Mouse (Mus musculus) heart, postnatal 14 days (tissue): ENCODE measurements around the gene Ung. TPM values are rescaled to one million over a fixed set of nuclear protein-coding genes. Genes with fewer than 3 reads are reported as not detected.
A peak's percentile ranks its signal among the peaks of the same experiment; 100 is the strongest.

ENCODE experiments used
- DNase-seq, 2 experiments: peaks; one replicate each; pipeline ENCODE4 v3.0.0; 2021 to 2022
- intact Hi-C: fragments of 180-260 bp; cut with DNase I; formaldehyde crosslinking; loops from one replicate; pipeline ENCODE4 v1.15.1; 2025
- total RNA-seq, 2 experiments: library from RNA; stranded (reverse); gene quantifications; 2 replicates each; pipeline ENCODE4 v1.2.3; 2021

Ung gene
- total RNA-seq, 2 experiments from 2014 or later, result 24.1 to 26.9 TPM

DNA sequence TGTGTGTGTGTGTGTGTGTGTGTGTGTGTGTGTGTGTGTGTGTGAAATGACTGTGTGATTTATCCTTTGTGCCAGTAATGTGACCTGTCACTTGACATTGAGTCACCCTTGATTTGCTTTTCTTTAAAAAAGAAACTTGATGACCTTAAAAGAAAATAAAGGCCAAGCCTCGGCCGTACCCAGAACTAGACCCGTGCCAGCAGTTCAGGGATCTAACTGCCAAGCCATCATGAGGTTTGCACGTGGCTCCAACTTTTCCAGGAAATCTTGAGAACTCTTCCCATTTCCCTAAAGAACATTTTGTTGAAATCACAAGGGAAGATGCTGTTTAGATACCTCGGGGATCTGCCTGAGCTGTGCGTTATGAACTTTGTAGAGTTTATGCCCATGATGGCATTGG lies 31.2 kb downstream of the Ung start:
- intact Hi-C loops, result no loop called here
- DNase-seq, result no peak

DNA sequence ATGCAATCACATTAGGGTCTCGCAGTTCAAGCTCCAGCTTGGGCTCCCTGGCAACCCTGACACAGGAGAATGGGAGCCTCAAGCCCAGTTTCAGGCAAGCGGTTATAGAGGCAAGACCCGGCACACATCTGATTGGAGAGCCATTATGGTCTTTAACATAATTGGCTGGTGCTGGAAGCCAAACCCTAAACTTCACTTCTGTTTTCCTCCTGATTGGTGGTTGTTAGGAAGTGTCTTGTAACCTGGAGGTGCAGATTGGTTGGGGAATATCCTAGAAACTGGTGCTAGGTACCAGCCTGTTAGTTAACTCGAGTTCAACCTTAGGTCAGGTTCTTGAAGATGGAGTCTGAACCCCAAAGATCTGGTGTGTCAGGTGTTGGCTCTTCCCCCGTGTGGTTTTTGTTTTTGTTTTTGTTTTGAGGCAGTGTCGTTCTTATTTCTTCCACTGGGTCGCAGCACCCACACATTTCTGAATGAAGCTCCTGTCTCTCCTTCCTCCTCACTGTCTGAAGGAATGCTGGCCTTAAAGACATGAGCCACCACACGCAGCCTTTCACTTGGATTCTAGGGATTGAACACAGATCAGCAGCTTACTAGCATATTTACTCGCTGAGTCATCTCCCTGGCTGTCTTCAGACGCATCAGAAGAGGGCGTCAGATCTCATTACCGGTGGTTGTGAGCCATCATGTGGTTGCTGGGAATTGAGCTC lies 32.1 kb downstream of the Ung start:
- intact Hi-C loops, result no loop called here
- DNase-seq, result no peak

DNA sequence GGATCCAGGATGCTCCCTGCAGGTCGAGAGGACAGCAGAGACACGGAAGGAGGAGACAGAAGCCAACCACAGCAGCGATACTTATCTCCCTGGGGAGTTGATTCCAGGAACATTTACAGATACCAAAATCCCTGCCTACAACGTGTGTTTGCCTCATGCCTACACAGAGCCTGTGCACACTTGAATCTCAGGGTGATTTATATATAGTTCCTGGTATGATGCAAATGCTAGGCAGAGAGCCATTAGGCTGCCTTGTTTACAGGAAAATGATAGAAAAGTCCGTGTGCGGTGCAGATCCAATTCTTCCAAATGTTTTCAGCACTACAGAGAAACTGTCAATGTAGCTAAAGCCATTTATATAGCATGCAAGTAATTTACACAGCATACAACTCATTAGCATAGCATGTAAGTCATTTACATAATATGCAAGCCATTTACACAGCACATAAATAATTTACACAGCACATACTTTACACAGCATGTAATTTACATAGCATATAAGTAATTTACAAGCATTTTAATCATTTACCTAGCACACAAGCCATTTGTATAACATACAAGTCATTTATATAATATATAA lies 33.0 kb downstream of the Ung start:
- no peak for DNase-seq
- intact Hi-C loops, result no loop called here

DNA sequence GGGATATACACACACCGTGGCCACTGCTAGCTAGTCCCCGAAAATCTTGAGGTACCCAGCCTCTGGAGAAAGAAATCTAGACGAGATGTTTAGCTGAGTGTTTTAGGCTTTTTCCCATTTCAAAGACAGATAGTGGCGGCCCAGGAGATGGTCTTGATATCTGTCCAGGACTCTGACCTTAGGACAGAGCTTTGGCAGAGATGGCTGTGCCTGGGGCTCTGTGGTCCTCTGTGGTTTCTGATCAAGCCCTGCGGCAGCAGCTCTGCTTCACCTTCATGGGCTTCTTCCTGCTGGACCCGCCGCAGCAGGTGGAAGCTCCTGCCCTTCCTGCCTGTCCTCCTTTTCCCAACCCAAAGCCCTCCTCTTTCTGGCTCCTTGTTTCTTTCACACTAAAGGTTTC lies 40.2 kb downstream of the Ung start:
- intact Hi-C loops, result no loop called here
- no peak for DNase-seq

DNA sequence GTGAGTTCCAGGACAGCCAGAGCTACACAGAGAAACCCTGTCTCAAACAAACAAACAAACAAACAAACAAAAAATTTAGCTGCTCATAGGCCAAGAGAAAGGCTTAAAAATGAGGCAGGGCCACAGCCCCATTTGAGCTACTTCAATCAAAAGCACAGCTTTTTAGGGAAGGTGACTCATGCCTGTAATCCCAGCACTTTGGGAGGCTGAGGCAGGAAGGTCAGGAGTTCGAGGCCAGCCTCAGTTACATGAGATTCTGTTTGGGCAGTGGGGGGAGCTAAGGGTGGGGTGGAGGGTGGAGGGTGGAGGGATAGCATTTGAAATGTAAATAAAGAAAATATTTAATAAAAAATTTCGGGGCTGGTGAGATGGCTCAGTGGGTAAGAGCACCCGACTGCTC lies 42.8 kb downstream of the Ung start:
- no peak for DNase-seq
- intact Hi-C loops, result no loop called here

DNA sequence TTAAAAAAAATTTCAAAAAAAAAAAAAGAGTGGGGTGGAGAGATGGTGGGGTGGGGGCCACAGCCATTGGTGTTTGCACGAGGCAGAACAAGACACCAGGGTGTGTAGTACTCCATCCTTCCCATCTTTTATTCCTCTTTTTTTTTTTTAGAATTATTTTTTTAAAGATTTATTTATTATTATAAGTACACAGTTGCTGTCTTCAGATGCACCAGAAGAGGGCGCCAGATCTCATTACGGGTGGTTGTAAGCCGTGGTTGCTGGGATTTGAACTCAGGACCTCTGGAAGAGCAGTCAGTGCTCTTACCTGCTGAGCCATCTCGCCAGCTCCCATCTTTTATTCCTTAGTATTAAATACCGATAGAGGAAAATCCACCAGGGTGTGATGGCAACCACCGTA lies 43.3 kb downstream of the Ung start:
- no peak for DNase-seq
- intact Hi-C loops, result no loop called here

DNA sequence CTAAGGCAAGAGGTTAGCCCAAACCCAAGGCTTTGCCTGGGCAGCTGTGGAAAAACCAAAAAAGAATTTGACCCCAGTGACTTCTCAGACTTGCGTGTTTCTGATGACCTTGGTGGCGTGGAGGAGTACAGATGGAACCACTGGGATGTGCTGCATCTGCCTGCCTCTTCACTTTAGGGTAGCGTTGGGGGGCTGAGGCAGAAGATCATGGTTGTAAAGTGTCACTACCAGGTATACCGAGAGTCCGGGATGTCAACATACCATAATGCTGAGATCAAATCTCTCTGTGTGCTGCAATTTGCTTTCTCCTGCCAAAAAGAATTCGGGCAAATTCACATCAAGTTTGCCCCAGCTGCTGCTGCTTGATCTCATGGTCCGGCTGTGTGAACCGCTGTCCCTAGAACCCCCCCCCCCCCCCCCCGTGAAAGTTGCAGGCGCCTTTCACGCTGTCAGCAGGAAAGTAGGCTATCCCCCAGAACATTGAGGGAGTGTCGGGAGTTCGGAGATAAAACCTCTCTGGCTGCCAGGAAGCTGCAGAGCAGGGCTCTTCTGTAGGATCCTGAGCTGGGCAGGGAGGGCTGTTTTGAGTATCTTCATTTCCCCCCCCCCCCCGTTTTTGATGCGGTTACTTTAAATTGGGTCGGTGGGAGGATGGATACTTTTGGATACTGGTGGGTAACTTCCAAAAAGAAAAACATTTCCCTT lies 43.8 kb downstream of the Ung start:
- intact Hi-C loops, result loop anchor here (1.0 kb wide), 1 partner anchor 39 kb away; no protein-coding TSS in a partner anchor
- DNase-seq, result no peak

DNA sequence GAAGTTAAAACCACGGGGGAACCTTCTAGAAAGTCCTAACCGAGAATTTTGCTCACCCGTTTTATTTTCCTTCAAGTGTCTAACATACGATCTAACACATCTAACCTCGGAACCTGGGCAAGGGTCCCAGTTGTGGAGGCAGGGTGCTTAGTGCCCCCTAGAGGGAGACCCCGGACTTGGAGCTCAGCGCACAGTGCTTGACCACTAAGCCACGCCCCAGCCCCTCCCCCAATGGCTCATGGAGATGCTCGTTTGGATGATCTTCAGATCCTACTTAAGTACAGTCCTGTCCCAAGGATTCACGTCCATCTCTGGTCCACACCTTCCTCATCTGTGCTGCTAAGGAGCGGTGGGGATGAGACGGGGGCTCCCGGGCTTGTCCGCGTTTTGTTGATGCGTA lies 44.5 kb downstream of the Ung start:
- intact Hi-C loops, result loop anchor here (1.0 kb wide), 1 partner anchor 39 kb away; no protein-coding TSS in a partner anchor
- DNase-seq, result peak; percentile 59 to 72

DNA sequence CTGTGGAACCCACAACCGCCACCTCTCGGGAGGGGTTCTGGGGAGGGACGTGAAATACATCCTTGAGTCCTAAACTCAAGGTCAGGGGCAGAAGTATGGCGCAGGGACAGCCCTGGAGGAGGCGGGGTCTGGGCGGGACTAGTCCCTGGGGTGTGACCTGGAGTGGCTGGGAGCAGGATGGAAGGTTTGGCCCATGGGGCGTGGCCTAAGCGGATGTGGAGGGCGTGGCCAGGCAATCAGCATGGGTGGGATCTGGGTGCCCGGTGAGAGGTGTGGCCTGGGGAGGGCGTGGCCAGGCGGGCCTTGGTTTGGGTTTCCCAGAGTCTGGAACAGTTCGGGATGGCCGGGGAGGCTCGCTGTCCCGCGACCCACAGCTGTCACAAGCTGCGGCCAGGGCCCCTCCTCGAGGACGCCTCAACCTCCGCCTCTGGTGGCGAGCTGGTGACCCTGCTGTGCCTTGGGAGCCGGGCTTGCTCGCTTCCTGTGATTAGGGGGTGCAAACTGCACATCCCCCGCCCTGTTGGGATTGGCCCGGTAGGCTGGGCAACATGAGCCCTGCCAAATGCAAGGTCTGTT lies 45.5 kb downstream of the Ung start:
- peak; percentile 96 to 98 for DNase-seq
- intact Hi-C loops, result no loop called here

DNA sequence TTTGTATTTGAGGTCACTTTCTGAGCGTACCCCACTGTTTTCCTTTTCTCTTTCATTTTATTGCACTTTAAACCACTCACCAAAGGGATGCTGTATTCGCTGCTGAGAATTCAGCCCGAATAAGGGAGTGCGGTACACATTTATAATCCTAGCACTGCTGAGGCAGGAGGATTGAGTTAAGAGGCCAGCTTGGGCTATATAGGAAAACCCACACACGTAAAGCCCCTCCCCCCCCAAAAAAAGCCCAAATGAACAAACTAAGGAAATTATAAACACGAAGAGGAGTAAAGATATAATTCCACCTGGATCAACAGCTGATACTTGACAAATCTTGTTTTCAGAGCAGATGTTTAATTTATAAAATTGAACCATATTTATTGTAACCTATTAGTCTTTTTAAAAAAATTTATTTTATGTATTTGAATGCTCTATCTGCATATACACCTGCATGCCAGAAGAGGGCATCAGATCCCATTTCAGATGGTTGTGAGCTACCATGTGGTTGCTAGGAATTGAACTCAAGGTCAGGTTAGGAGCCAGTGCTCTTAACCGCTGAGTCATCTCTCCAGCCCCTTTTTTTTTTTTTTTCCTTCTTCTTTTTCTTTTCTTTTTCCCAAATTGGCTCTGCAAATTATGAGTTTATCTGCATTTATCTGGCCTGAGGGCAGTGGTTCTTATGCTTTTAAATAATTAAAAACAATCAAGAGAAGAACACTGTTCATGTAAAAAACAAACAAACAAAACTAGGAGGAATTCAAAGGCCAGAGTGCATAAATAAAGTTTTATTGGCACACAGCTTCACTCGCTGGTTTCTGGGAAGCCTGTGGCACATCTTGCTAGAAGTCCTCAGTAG lies 46.6 kb downstream of the Ung start:
- DNase-seq, result no peak
- intact Hi-C loops, result no loop called here

DNA sequence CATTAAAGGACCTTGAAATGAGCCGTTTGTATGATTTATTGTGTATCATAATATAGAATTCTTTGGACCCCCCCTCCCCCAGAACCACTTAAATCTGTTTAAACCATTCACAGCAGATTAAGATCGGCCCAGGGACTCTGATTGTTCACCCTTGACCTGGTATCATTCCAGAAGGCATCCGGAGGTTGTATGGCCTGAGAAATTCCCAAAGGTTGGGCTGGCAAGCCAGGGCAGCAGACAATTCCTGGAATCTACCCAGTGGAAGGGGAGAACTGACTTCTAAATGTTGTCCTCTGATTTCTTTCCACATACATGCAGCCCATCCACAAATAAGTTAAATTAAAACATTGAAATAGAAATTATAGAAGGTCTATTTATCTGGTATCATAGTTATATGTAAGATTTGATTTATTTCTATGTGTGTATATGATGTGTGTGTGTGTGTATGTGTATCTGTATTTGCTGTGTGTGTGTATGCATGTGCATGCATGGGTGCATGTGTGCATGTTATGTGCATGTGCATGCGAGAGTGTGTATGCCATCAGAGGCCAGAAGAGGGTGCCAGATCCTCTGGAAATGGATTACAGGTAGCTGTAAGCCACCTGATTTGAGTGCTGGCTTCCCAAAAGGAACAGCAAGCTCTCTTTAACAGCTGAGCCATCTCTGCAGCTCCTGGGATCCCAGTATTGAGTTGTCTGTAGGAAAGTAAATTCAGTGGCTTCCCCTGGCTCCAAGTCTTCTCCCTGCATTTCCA lies 48.0 kb downstream of the Ung start:
- intact Hi-C loops, result loop anchor here (2.0 kb wide), 1 partner anchor 39 kb away; no protein-coding TSS in a partner anchor
- DNase-seq, result no peak

DNA sequence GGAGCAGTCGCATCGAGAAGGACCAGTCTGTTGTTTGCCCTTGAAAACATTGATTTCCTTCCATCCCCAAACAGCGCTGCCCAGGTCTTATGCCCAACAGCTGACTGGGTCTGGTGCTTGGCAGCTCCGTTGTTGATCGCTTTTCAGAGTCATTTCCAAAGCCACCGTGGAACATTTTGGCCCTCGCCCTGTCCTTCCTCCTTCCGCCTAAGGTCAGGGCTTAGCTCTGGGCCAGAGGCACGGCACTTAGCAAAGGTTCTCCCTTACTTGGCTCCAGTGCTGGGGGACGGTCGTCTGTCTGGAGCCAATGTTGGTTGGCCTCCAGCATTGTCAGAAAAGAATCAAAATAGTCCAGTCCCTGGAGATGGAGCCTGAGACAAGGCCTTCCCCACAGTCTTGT lies 49.4 kb downstream of the Ung start:
- intact Hi-C loops, result loop anchor here (2.0 kb wide), 1 partner anchor 41 kb away; no protein-coding TSS in a partner anchor

DNA sequence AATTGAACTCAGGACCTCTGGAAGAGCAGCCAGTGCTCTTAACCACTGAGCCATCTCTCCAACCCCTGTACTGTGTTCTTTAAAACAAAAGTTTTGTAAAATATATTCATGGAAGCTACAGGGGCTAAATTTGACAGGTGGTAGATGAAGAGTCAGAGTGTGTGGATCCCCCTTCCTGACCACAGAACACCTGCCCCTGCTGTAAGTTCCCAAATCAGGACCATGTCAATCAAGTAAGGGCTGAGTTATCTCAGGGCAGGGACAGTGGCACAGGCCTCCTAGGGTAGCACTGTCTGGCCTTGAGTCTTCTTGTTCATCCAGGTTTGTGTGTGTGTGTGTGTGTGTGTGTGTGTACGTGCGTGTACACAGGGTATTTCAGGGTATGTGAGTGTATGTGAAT lies 53.3 kb downstream of the Ung start:
- intact Hi-C loops, result no loop called here

More for the DNA sequence above, 49.4 kb downstream of the Ung start:
- DNase-seq, result peak; percentile 71 to 73

DNA sequence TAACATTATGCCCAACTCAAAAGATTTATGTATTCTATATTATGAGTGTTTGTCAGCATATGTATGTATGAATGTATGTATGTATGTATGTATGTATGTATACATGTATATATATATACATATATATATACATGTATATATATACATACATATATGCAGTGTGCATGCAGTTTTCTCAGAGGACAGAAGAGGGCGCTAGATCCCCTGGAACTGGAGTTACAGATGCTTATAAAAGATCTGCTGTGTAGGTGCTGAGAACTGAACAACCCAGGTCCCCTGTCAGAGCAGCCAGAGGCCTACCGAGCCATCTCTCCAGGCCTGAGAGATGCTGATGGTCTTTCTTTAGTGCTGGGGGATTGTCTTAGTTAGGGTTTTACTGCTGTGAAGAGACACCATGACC lies 56.9 kb downstream of the Ung start:
- intact Hi-C loops, result no loop called here
- no peak for DNase-seq

More for the DNA sequence above, 53.3 kb downstream of the Ung start:
- no peak for DNase-seq

Other genes with a start within 250 kb of the Ung start
- 10 to 100 TPM; 41.1 to 51.1 TPM for gene Coro1c, start 221.6 kb upstream of the Ung start, total RNA-seq
- 10 to 100 TPM; 13.0 to 13.9 TPM for gene Ssh1, start 136.5 kb upstream of the Ung start, total RNA-seq
- gene Dao, start 126.7 kb upstream of the Ung start, total RNA-seq, result not detected
- 10 to 100 TPM; 10.8 to 14.8 TPM for gene Usp30, start 64.9 kb upstream of the Ung start, total RNA-seq
- under 1 TPM in 1 of 2 experiments, not detected in 1; 0.19 TPM for gene Svop, start 38.8 kb upstream of the Ung start, total RNA-seq
- gene Alkbh2, start 2.2 kb upstream of the Ung start, total RNA-seq, result 1 to 10 TPM; 2.0 to 2.3 TPM
- gene Acacb, start 16.1 kb downstream of the Ung start, total RNA-seq, result 100 to 1,000 TPM; 184 to 195 TPM
- gene Foxn4, start 143.4 kb downstream of the Ung start, total RNA-seq, result not detected
- gene Myo1h, start 158.8 kb downstream of the Ung start, total RNA-seq, result under 1 TPM; 0.12 to 0.29 TPM